Mouse (Mus musculus) CH12.LX (cell line): ENCODE measurements around the gene Igfbp1. TPM values are rescaled to one million over a fixed set of nuclear protein-coding genes. Genes with fewer than 3 reads are reported as not detected.

ENCODE experiments used
- DNase-seq: peaks from one replicate; pipeline ENCODE4 v3.0.0-alpha.2; 2013; ENCODE audit errors: extremely low read depth
- H3K27ac ChIP-seq: 2 replicates; pipeline ENCODE4 v1.5.1; 2012; ENCODE audit warnings: low read depth, mild to moderate bottlenecking, control low read depth, moderate library complexity; ENCODE audit not compliant: insufficient read depth
- H3K27me3 ChIP-seq: replicated peaks from 2 replicates; pipeline ENCODE3; 2012; ENCODE audit warnings: inconsistent platforms
- H3K36me3 ChIP-seq, 2 experiments: replicated peaks in 1 of 2; 2 replicates each; pipeline versions ENCODE3 to v1.6.1; 2012; ENCODE audit warnings: inconsistent platforms in 1 of 2, low read length in 1 of 2, mild to moderate bottlenecking in 1 of 2, mixed read lengths in 1 of 2, moderate library complexity in 1 of 2; ENCODE audit not compliant: control insufficient read depth in 1 of 2, insufficient read depth in 1 of 2
- H3K4me1 ChIP-seq, 2 experiments: 2 replicates each; pipeline ENCODE4 v1.6.1; 2012; ENCODE audit warnings: inconsistent platforms in 1 of 2, moderate library complexity in 1 of 2; ENCODE audit not compliant: insufficient read depth in 2 of 2, control insufficient read depth in 1 of 2
- H3K4me2 ChIP-seq: 2 replicates; pipeline ENCODE4 v1.6.1; 2012; ENCODE audit warnings: low read depth, mild to moderate bottlenecking, control low read depth; ENCODE audit not compliant: poor library complexity, insufficient read depth, severe bottlenecking
- H3K4me3 ChIP-seq, 3 experiments: fragments of 150-350 bp in 1 of 3; sonication (generic) in 1 of 3; replicated peaks in 1 of 3; 2 replicates each; pipeline versions ENCODE3 to v1.5.1; 2011 to 2012; ENCODE audit warnings: low read depth in 2 of 3, low read length in 2 of 3, mild to moderate bottlenecking in 2 of 3, moderate library complexity in 2 of 3, control low read depth in 1 of 3, improper control_type of control experiment in 1 of 3, inconsistent platforms in 1 of 3, mixed read lengths in 1 of 3; ENCODE audit not compliant: poor library complexity in 1 of 3
- H3K79me2 ChIP-seq: replicated peaks from 2 replicates; pipeline ENCODE4 v1.6.1; 2012; ENCODE audit warnings: mild to moderate bottlenecking, moderate library complexity; ENCODE audit not compliant: control insufficient read depth, poor library complexity, insufficient read depth, severe bottlenecking; ENCODE audit errors: extremely low read depth
- H3K9ac ChIP-seq: 2 replicates; pipeline ENCODE4 v1.6.1; 2012; ENCODE audit warnings: low read depth, mild to moderate bottlenecking, control low read depth, moderate library complexity; ENCODE audit not compliant: insufficient read depth
- H3K9me3 ChIP-seq: replicated peaks from 2 replicates; pipeline ENCODE3; 2012; ENCODE audit warnings: low read length, inconsistent platforms, mixed read lengths
- BHLHE40 ChIP-seq: IDR thresholded peaks from 2 replicates; pipeline ENCODE4 v1.6.1; 2011; ENCODE audit warnings: mild to moderate bottlenecking, low read depth, low read length, improper control_type of control experiment
- CHD1 ChIP-seq: IDR thresholded peaks from 2 replicates; pipeline ENCODE4 v1.6.1; 2012; ENCODE audit warnings: low read depth, low read length, improper control_type of control experiment, inconsistent platforms
- CHD2 ChIP-seq: IDR thresholded peaks from 2 replicates; pipeline ENCODE4 v1.6.1; 2011; ENCODE audit warnings: low read length, improper control_type of control experiment
- CTCF ChIP-seq, 2 experiments: IDR thresholded peaks in 1 of 2; conservative IDR thresholded peaks in 1 of 2; 2 replicates each; pipeline ENCODE4 v1.5.1; 2011 to 2012; ENCODE audit warnings: low read depth in 2 of 2, low read length in 2 of 2, improper control_type of control experiment in 1 of 2, inconsistent platforms in 1 of 2, mild to moderate bottlenecking in 1 of 2, moderate library complexity in 1 of 2
- ELF1 ChIP-seq: IDR thresholded peaks from 2 replicates; pipeline ENCODE4 v1.6.1; 2014; ENCODE audit warnings: low read depth, mild to moderate bottlenecking, inconsistent platforms, low read length, improper control_type of control experiment
- HCFC1 ChIP-seq: IDR thresholded peaks from 2 replicates; pipeline ENCODE4 v1.6.1; 2012; ENCODE audit warnings: low read depth, mild to moderate bottlenecking, inconsistent platforms, low read length, improper control_type of control experiment
- IRF4 ChIP-seq: IDR thresholded peaks from 2 replicates; pipeline ENCODE4 v1.6.1; 2014; ENCODE audit warnings: low read depth, mild to moderate bottlenecking, inconsistent platforms, low read length, improper control_type of control experiment
- JUN ChIP-seq: IDR thresholded peaks from 2 replicates; pipeline ENCODE4 v1.6.1; 2011; ENCODE audit warnings: low read depth, mild to moderate bottlenecking, low read length, improper control_type of control experiment, moderate library complexity; ENCODE audit not compliant: insufficient read depth
- JUND ChIP-seq: conservative IDR thresholded peaks from 2 replicates; pipeline ENCODE4 v1.6.1; 2011; ENCODE audit warnings: low read depth, low read length, improper control_type of control experiment
- MAFK ChIP-seq: IDR thresholded peaks from 2 replicates; pipeline ENCODE4 v1.6.1; 2011; ENCODE audit warnings: low read length, improper control_type of control experiment; ENCODE audit not compliant: insufficient replicate concordance
- MAX ChIP-seq: IDR thresholded peaks from 2 replicates; pipeline ENCODE4 v1.6.1; 2011; ENCODE audit warnings: low read length, improper control_type of control experiment
- MEF2A ChIP-seq: IDR thresholded peaks from 2 replicates; pipeline ENCODE4 v1.6.1; 2014; ENCODE audit warnings: low read depth, mild to moderate bottlenecking, inconsistent platforms, low read length, improper control_type of control experiment, borderline replicate concordance
- NRF1 ChIP-seq: IDR thresholded peaks from 2 replicates; pipeline ENCODE4 v1.6.1; 2014; ENCODE audit warnings: low read depth, mild to moderate bottlenecking, inconsistent platforms, low read length, improper control_type of control experiment, moderate library complexity
- RAD21 ChIP-seq: IDR thresholded peaks from 2 replicates; pipeline ENCODE4 v1.6.1; 2011; ENCODE audit warnings: low read depth, mild to moderate bottlenecking, low read length, improper control_type of control experiment, moderate library complexity
- RCOR1 ChIP-seq: conservative IDR thresholded peaks from 2 replicates; pipeline ENCODE4 v1.6.1; 2012; ENCODE audit warnings: low read depth, mild to moderate bottlenecking, inconsistent platforms, low read length, improper control_type of control experiment
- SMC3 ChIP-seq: IDR thresholded peaks from 2 replicates; pipeline ENCODE4 v1.6.1; 2011; ENCODE audit warnings: low read depth, low read length, improper control_type of control experiment
- USF2 ChIP-seq: conservative IDR thresholded peaks from 2 replicates; pipeline ENCODE4 v1.6.1; 2011; ENCODE audit warnings: low read depth, low read length, improper control_type of control experiment
- ZC3H11A ChIP-seq: IDR thresholded peaks from 2 replicates; pipeline ENCODE4 v1.6.1; 2012; ENCODE audit warnings: low read depth, mild to moderate bottlenecking, inconsistent platforms, low read length, improper control_type of control experiment
- ZMIZ1 ChIP-seq: IDR thresholded peaks from 2 replicates; pipeline ENCODE4 v1.6.1; 2012; ENCODE audit warnings: low read depth, mild to moderate bottlenecking, inconsistent platforms, low read length, improper control_type of control experiment
- dilution Hi-C: fragments of 300-500 bp; cut with MboI; formaldehyde crosslinking; loops from 2 replicates; pipeline ENCODE4 v1.14.3; 2020; ENCODE audit warnings: low sequenced_read_pairs; ENCODE audit not compliant: extremely low pct_unique_long_range_greater_than_20kb, extremely low pct_ligation_motif_present
- in situ Hi-C: fragments of 300-500 bp; cut with MboI; formaldehyde crosslinking; loops from 3 replicates; pipeline ENCODE4 v1.14.3; 2019; ENCODE audit warnings: low sequenced_read_pairs, low pct_ligation_motif_present, low pct_unique_long_range_greater_than_20kb, mixed read lengths
- polyA plus RNA-seq: library from polyadenylated mRNA; unstranded; fragments of >175 nt; gene quantifications from 2 replicates; pipeline ENCODE4 v1.2.1, GENCODE M21; 2012; ENCODE audit warnings: low read depth; ENCODE audit not compliant: insufficient read length
- total RNA-seq, 2 experiments: library from RNA; depleted of rRNA; stranded (reverse); fragments of 300-350 nt in 1 of 2; fragments of >200 nt in 1 of 2; gene quantifications; 2 replicates each; pipeline ENCODE4 v1.2.3; 2012 to 2014

The Igfbp1 gene
- total and polyA plus RNA-seq, 3 experiments: not detected

DNA sequence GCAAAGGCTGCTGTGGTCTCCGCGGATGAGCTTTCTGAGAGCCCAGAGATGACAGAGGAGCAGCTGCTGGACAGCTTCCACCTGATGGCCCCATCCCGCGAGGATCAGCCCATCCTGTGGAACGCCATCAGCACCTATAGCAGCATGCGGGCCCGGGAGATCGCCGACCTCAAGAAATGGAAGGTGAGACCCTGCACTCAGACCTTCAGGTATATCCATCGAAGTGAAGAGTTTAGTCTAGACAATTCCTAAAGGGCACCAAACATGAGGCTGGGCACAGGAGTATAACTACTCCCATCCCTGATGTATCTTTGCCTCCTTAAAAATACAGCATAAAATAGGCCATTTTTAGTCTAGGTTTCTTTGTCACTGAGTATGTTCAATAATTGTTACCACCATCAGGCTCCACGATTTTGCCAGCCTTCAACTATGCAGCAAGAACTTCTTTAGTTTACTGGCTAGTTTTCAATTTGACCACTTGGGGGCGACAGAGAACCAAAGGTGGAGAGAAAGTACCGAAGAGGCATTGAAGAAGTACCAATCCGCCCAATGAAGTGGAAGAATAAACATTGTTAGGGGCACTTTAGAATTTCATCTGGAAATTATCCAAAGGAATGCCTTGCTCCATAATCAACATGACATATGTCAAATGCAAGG is 2.3 kb downstream of the Igfbp1 start:
- DNase-seq: peak; percentile 58
- in situ Hi-C loops (loop anchor here (25.0 kb wide), 1 partner anchor 1037 kb away; no protein-coding TSS in a partner anchor), dilution Hi-C loops (no loop called here)
- H3K27ac ChIP-seq: no peak overlapping the region
- no peaks in the 10 kb centered on the region for H3K36me3 ChIP-seq
- no peak overlapping the region for H3K4me2 ChIP-seq
- peaks cover 16% of the 10 kb centered on the region for H3K27me3 ChIP-seq
- no peak for TF ChIP-seq RCOR1
- TF ChIP-seq SMC3: peak; percentile 53
- peak; percentile 80 to 81 for TF ChIP-seq CTCF (conservative IDR thresholded peaks at IDR 0.05 in 1 of 2, IDR thresholded peaks at IDR 0.05 in 1 of 2; ENCODE audit: low read depth in 2 of 2, low read length in 2 of 2)
- TF ChIP-seq RAD21: peak; percentile 70
- H3K9me3 ChIP-seq: peaks cover 39% of the 10 kb centered on the region
- H3K4me3 ChIP-seq: no peak overlapping the region
- H3K9ac ChIP-seq: no peak overlapping the region
- no peaks in the 10 kb centered on the region for H3K4me1 ChIP-seq
- no peaks in the 10 kb centered on the region for H3K79me2 ChIP-seq

DNA sequence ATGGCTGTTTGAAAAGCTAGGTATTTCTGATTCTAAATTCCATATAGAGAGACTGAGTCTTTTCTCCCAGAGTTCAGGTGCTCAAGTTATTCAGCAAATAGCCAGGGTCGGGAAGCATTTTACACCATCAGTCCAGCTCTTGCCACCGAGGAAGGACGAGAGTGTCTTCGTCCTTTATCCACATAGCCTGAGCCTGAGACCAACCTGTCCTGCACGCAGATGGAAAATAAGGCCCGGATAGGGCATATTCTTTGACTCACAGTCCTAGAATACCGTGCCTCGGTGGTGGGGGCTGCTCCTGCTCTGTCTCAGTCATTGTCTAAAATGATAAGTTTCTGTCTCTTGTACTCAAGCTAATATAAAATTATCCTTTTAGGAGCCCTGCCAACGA is 2.8 kb downstream of the Igfbp1 start:
- Histone ChIP-seq H3K4me3 (no peak overlapping the region), H3K36me3 (no peaks in the 10 kb centered on the region), H3K27me3 (peaks cover 21% of the 10 kb centered on the region), H3K9me3 (peaks cover 39% of the 10 kb centered on the region), H3K9ac (no peak overlapping the region), H3K4me1 (no peaks in the 10 kb centered on the region), H3K79me2 (no peaks in the 10 kb centered on the region), H3K27ac (no peak overlapping the region), H3K4me2 (no peak overlapping the region)
- TF ChIP-seq JUN: no peak
- dilution Hi-C loops (no loop called here), in situ Hi-C loops (loop anchor here (25.0 kb wide), 1 partner anchor 1037 kb away; no protein-coding TSS in a partner anchor)
- DNase-seq: no peak

DNA sequence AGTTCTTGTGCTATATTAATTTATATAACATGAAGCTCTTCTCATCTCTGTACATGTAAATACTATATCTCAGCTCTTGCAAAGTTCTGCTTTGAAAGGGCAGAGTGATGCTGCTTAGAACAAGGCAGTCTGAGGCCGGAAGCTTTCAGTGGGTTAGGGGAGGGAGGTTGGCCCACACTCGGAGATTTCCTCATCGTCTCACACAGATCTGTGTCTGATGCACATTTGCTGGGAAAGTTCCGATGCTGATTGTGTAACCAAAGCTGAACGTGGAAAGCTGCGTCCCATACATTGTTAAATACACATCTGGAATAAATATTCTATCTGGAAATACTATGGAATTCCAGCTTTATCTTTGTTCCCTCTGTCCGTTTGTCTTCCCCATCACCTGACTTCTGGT is 4.6 kb downstream of the Igfbp1 start:
- no peaks in the 10 kb centered on the region for H3K79me2 ChIP-seq
- H3K27me3 ChIP-seq: peaks cover 26% of the 10 kb centered on the region
- DNase-seq: no peak
- peaks cover 34% of the 10 kb centered on the region for H3K9me3 ChIP-seq
- H3K4me1 ChIP-seq: no peaks in the 10 kb centered on the region
- in situ Hi-C loops (loop anchor here (25.0 kb wide), 1 partner anchor 1035 kb away; no protein-coding TSS in a partner anchor), dilution Hi-C loops (no loop called here)
- no peak overlapping the region for H3K4me2 ChIP-seq
- no peak for TF ChIP-seq ELF1
- TF ChIP-seq NRF1: no peak
- TF ChIP-seq CHD1: no peak
- no peak for TF ChIP-seq JUN
- TF ChIP-seq RAD21: no peak
- no peak for TF ChIP-seq ZMIZ1
- no peak for TF ChIP-seq IRF4
- no peak for TF ChIP-seq MAFK
- TF ChIP-seq MAX: no peak
- TF ChIP-seq USF2: no peak
- no peak for TF ChIP-seq CTCF (conservative IDR thresholded peaks at IDR 0.05 in 1 of 2, IDR thresholded peaks at IDR 0.05 in 1 of 2; ENCODE audit: low read depth in 2 of 2, low read length in 2 of 2)
- no peak for TF ChIP-seq ZC3H11A
- no peak for TF ChIP-seq MEF2A
- TF ChIP-seq JUND: no peak
- TF ChIP-seq CHD2: no peak
- no peak for TF ChIP-seq HCFC1
- TF ChIP-seq BHLHE40: no peak
- H3K27ac ChIP-seq: no peak overlapping the region
- H3K9ac ChIP-seq: no peak overlapping the region
- no peak overlapping the region for H3K4me3 ChIP-seq
- H3K36me3 ChIP-seq: no peaks in the 10 kb centered on the region
